Mouse (Mus musculus) natural killer cell, adult 2 months (primary cell): Measurements from ENCODE around the gene Tradd.

Experiments used
- DNase-seq, 2 experiments: peaks; one replicate each; pipeline ENCODE4 v3.0.0; 2022; ENCODE audit warnings: low spot score in 2 of 2

Gene Tradd

GRCm38 (mm10) chr8:105264024-105264982, at the start of gene Tradd, which contains the start of gene Fbxl8:
TSS of gene Tradd (minus strand) at chr8:105264609.
TSS of gene Fbxl8 (plus strand) at chr8:105264648.
- DNase-seq: peak; percentile 61 to 65

- DNase-seq: no peak
Measured at GRCm38 (mm10) chr8:105313622-105314402, 49.4 kb upstream of the Tradd start.

- DNase-seq: no peak
Measured at GRCm38 (mm10) chr8:105312891-105313481, 48.6 kb upstream of the Tradd start.

- DNase-seq: no peak
Measured at GRCm38 (mm10) chr8:105311718-105312117, 47.3 kb upstream of the Tradd start.

- no peak for DNase-seq
Measured at GRCm38 (mm10) chr8:105310118-105310517, 45.7 kb upstream of the Tradd start.

GRCm38 (mm10) chr8:105309142-105309847, 44.9 kb upstream of the Tradd start:
- no peak for DNase-seq

GRCm38 (mm10) chr8:105308428-105308827, 44.0 kb upstream of the Tradd start:
- no peak for DNase-seq

- DNase-seq: no peak
Measured at GRCm38 (mm10) chr8:105307670-105308069, 43.3 kb upstream of the Tradd start.

- no peak for DNase-seq
Measured at GRCm38 (mm10) chr8:105306146-105306691, 41.8 kb upstream of the Tradd start.

- DNase-seq: peak in 1 of 2 experiments; percentile 27
Measured at GRCm38 (mm10) chr8:105305211-105306145, 41.1 kb upstream of the Tradd start, which contains the start of gene Elmo3. TSS of gene Elmo3 (plus strand) at chr8:105305601.

- DNase-seq: no peak
Measured at GRCm38 (mm10) chr8:105304325-105305210, 40.2 kb upstream of the Tradd start.

- no peak for DNase-seq
Measured at GRCm38 (mm10) chr8:105303874-105304273, 39.5 kb upstream of the Tradd start.

GRCm38 (mm10) chr8:105303396-105303795, 39.0 kb upstream of the Tradd start:
- no peak for DNase-seq

- no peak for DNase-seq
Measured at GRCm38 (mm10) chr8:105299962-105300361, 35.6 kb upstream of the Tradd start.

- no peak for DNase-seq
Measured at GRCm38 (mm10) chr8:105298351-105299252, 34.2 kb upstream of the Tradd start.

GRCm38 (mm10) chr8:105297511-105298192, 33.2 kb upstream of the Tradd start, which contains the start of gene E2f4:
TSS of gene E2f4 (plus strand) at chr8:105297663.
- DNase-seq: peak; percentile 81 to 87
